Mouse (Mus musculus) heart, embryonic 11.5 days (tissue): ENCODE measurements around the gene Pi16. TPM values are rescaled to one million over a fixed set of nuclear protein-coding genes. Genes with fewer than 3 reads are reported as not detected.

ENCODE experiments used
- ATAC-seq: fragments of 200-750 bp; cut with Nextera tagmentation; replicated peaks from 2 replicates; pipeline ENCODE4 v1.8.0; 2017; ENCODE audit warnings: moderate library complexity; ENCODE audit not compliant: insufficient number of reproducible peaks, low FRiP score, low TSS enrichment
- H3K27ac ChIP-seq: fragments of 300-500 bp; sonication (generic); 2 replicates; pipeline ENCODE4 v1.5.1; 2014; ENCODE audit warnings: mild to moderate bottlenecking, low read depth, low read length
- H3K27me3 ChIP-seq: fragments of 300-500 bp; sonication (generic); 2 replicates; pipeline ENCODE4 v1.6.1; 2014; ENCODE audit warnings: mild to moderate bottlenecking, low read length, mixed read lengths; ENCODE audit not compliant: control insufficient read depth, insufficient read depth
- H3K36me3 ChIP-seq: fragments of 300-500 bp; sonication (generic); 2 replicates; pipeline ENCODE4 v1.6.1; 2014; ENCODE audit warnings: mild to moderate bottlenecking, low read length, moderate library complexity, mixed read lengths; ENCODE audit not compliant: control insufficient read depth, insufficient read depth
- H3K4me1 ChIP-seq: fragments of 300-500 bp; sonication (generic); 2 replicates; pipeline ENCODE4 v1.6.1; 2014; ENCODE audit warnings: low read length; ENCODE audit not compliant: control insufficient read depth, insufficient read depth
- H3K4me2 ChIP-seq: fragments of 300-500 bp; sonication (generic); 2 replicates; pipeline ENCODE4 v1.6.1; 2014; ENCODE audit warnings: mild to moderate bottlenecking, moderate library complexity
- H3K4me3 ChIP-seq: fragments of 300-500 bp; sonication (generic); 2 replicates; pipeline ENCODE4 v1.5.1; 2014; ENCODE audit warnings: low read depth, low read length
- H3K9ac ChIP-seq: fragments of 300-500 bp; sonication (generic); 2 replicates; pipeline ENCODE4 v1.6.1; 2014; ENCODE audit warnings: mild to moderate bottlenecking, low read depth, low read length, moderate library complexity
- H3K9me3 ChIP-seq: fragments of 300-500 bp; sonication (generic); replicated peaks from 2 replicates; pipeline ENCODE4 v1.6.1; 2016; ENCODE audit warnings: low read length; ENCODE audit not compliant: control insufficient read depth
- WGBS: fragments of 180-500 bp; shearing (Covaris S2); extraction: QIAGEN DNeasy Blood & Tissue Kit; methylation state at CpG from one replicate; pipeline ENCODE4 v1.1.7; 2014; ENCODE audit not compliant: insufficient replicate concordance; 5-methylcytosine and 5-hydroxymethylcytosine counted together
- polyA plus RNA-seq: library from polyadenylated mRNA; unstranded; fragments of >200 nt; fragmentation: Nextera tagmentation; extraction: Ambion mirVana; gene quantifications from 2 replicates; pipeline ENCODE4 v1.2.1, GENCODE M21; 2014

Gene Pi16
- polyA plus RNA-seq, 1 experiment from 2014 or later: 1.7 TPM

DNA sequence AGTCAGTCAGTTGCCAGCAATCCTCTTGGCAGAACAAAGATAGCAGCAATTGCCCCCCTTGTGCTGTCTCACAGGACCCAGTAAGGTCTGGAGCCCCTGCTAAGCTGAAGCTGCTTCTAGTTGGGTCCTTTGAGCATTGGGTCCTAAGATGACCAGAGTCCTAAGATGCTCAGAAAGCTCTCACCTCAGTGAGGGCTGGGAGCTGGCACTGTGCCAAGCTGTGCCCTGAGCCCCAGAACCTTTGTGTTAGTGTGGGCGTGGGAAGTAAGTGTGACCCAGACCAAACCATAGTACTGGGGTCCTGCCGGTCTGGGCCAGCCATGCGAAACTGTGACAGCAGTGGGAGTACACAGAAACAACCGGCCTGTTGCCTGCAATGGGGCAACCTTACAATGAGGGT is 18.2 kb upstream of the Pi16 start:
- Histone ChIP-seq H3K9ac (no peak overlapping the region), H3K4me1 (peaks cover 3% of the 10 kb centered on the region), H3K4me2 (no peak overlapping the region), H3K9me3 (no peaks in the 10 kb centered on the region), H3K4me3 (no peak overlapping the region), H3K27me3 (no peaks in the 10 kb centered on the region), H3K27ac (no peak overlapping the region), H3K36me3 (peaks cover 9% of the 10 kb centered on the region)
- WGBS: 95% methylated on average over 4 of the region's 4 CpGs
- no peak for ATAC-seq

DNA sequence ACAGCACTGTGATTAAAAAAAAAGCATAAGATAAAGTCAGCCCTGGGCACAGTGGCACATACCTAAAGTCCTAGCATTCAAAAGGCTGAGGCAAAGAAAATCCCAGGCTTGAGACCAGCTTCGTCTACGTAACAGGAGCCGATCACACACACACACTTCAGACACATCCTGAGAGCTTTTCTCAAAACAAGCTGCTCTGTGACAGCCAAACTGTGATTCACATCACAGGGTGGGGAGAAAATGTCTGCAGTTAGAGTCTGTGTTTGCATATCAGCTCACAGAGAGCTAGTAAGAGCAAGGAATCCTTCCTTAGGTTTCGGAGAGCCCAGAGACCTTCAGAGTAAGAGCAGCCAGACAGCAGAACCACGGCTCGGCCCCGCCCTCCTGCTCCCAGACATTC is 16.6 kb upstream of the Pi16 start:
- Histone ChIP-seq H3K9ac (no peak overlapping the region), H3K27ac (no peak overlapping the region), H3K4me1 (peaks cover 18% of the 10 kb centered on the region), H3K9me3 (no peaks in the 10 kb centered on the region), H3K4me3 (no peak overlapping the region), H3K4me2 (no peak overlapping the region), H3K27me3 (no peaks in the 10 kb centered on the region), H3K36me3 (peaks cover 6% of the 10 kb centered on the region)
- ATAC-seq: no peak
- WGBS: 88% methylated on average over 7 of the region's 7 CpGs

DNA sequence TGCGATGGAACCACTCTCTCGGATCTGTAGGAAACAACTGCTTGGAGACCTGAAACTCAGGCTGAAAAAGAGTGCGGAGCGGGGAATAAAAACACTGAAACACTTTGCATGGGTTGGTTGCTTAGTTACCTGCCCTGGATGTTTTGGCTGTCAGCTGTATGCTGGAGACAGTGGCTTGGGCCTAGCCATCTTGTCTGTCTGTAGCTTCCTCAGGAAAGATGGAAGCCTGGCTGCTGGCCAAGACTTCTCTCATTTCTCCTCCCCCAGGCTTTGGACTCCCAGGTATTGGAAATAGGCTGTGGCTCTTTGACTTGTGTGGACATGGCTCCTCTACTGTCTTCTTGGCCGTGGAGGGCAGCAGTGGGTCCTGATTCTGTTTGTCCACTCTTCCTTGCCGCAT is 16.1 kb upstream of the Pi16 start:
- Histone ChIP-seq H3K9me3 (no peaks in the 10 kb centered on the region), H3K4me2 (no peak overlapping the region), H3K27me3 (no peaks in the 10 kb centered on the region), H3K9ac (no peak overlapping the region), H3K36me3 (peaks cover 6% of the 10 kb centered on the region), H3K4me1 (peaks cover 18% of the 10 kb centered on the region), H3K4me3 (no peak overlapping the region), H3K27ac (no peak overlapping the region)
- 91% methylated on average over 6 of the region's 6 CpGs for WGBS
- ATAC-seq: no peak

DNA sequence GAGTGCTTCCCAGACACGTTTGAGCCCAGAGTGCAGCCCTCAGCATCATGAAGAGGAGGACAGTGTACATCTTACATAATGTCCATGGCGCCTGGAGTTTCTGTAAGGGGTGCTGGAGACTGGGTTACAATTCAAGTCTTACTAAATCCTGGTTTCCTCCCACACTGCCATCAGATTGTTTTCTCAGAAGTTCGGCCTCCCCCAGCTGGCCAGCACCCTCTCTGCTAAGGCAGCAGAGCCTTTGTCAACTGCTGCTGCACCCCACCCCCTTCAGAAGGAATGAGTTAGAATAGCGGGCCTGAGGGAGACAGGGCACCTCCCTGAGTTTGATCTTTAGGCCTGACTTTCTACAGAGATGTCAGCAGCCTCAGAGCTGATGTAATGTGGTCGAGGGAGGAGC is 15.3 kb upstream of the Pi16 start:
- no peak for ATAC-seq
- H3K27ac ChIP-seq: peak overlapping the region; percentile 36
- no peak overlapping the region for H3K9ac ChIP-seq
- H3K27me3 ChIP-seq: no peaks in the 10 kb centered on the region
- no peak overlapping the region for H3K4me2 ChIP-seq
- peaks cover 18% of the 10 kb centered on the region for H3K4me1 ChIP-seq
- H3K4me3 ChIP-seq: no peak overlapping the region
- H3K36me3 ChIP-seq: peaks cover 6% of the 10 kb centered on the region
- WGBS: 59% methylated on average over 5 of the region's 5 CpGs
- H3K9me3 ChIP-seq: no peaks in the 10 kb centered on the region

DNA sequence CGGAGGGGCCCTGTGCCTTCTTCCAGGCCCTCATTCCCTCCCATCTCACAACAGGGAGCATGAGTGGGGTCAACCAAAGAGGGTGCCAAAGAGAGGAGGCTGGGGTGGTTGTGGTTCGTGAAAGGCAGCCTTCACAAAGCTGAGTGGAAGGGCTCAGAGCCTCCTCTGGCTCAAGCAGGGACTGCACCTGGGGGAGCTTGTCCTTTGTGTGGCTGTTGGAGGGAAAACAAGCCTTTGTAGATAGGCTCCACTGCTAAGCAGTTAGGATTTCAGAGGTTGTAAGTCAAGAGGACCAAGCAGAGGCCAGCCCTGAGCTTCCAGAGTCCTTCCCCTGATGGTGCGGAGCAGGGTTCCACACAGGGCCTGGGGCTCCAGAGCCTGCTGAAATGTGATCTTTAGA is 14.4 kb upstream of the Pi16 start:
- 71% methylated on average over 3 of the region's 3 CpGs for WGBS
- no peak overlapping the region for H3K4me3 ChIP-seq
- ATAC-seq: no peak
- H3K4me2 ChIP-seq: no peak overlapping the region
- peaks cover 18% of the 10 kb centered on the region for H3K4me1 ChIP-seq
- no peaks in the 10 kb centered on the region for H3K27me3 ChIP-seq
- peak overlapping the region; percentile 39; the same call in 1 of the 2 replicates for H3K9ac ChIP-seq
- no peak overlapping the region for H3K27ac ChIP-seq
- H3K9me3 ChIP-seq: no peaks in the 10 kb centered on the region
- H3K36me3 ChIP-seq: peaks cover 6% of the 10 kb centered on the region

DNA sequence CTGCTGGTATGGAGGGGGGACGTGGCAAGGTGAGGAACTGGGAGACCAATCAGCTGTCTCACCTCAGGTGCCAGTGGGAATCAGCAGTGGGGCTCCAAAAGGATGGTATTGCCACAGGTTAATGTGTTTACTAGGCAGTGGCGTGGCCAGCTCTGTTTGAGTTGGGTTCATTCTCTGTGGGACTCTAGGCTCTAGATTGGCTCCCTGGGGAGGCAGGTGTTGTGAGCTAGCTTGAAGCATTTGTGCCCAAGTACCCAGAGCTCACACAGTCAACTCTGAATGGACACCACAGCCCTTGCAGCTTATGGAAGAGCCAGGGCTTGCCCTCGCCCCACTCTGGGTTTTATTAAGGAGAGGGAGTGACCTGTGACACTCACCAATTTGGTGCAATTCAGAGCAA is 13.6 kb upstream of the Pi16 start:
- no peak overlapping the region for H3K4me3 ChIP-seq
- no peaks in the 10 kb centered on the region for H3K27me3 ChIP-seq
- H3K36me3 ChIP-seq: peaks cover 6% of the 10 kb centered on the region
- no peak for ATAC-seq
- no peak overlapping the region for H3K4me2 ChIP-seq
- WGBS: 82% methylated on average over 3 of the region's 3 CpGs
- peaks cover 18% of the 10 kb centered on the region for H3K4me1 ChIP-seq
- no peaks in the 10 kb centered on the region for H3K9me3 ChIP-seq
- no peak overlapping the region for H3K27ac ChIP-seq
- H3K9ac ChIP-seq: no peak overlapping the region

DNA sequence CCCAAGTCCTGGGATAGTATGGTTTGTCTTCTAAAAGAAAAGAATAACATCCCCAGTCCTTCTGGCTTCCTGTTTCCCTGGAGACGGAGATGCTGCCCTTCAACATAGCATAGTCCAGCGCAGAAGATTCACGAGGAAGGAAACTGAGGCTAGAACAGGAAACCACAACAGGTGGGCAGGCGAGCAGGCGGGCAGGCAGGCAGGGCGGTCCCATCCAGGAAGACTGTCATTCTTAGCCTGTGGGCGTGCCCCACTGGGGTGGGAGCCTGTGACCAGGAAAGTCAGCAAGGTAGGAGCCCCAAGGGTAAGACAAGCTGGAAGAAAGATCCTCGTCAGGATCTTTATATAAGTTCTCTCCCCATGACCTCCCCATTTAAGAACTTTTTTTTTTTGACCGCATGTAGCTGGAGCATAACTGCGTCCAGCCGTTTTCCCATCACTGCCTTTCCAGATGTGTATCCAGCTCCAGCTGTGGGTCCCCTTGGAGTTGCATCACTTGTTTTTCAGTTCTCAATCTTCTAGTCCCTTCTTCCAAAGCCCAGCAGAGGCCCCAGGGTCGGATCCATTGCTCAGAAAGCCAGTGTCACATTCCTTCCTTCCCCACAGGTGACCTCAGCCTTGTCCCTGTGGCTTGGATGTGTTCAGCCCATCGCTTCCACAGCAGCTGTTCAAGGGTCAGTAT is 13.0 kb upstream of the Pi16 start:
- Histone ChIP-seq H3K27ac (no peak overlapping the region), H3K9ac (no peak overlapping the region), H3K4me1 (peaks cover 18% of the 10 kb centered on the region), H3K36me3 (peaks cover 6% of the 10 kb centered on the region), H3K4me2 (no peak overlapping the region), H3K9me3 (no peaks in the 10 kb centered on the region), H3K27me3 (no peaks in the 10 kb centered on the region), H3K4me3 (no peak overlapping the region)
- ATAC-seq: no peak
- WGBS: 56% methylated on average over 13 of the region's 13 CpGs

DNA sequence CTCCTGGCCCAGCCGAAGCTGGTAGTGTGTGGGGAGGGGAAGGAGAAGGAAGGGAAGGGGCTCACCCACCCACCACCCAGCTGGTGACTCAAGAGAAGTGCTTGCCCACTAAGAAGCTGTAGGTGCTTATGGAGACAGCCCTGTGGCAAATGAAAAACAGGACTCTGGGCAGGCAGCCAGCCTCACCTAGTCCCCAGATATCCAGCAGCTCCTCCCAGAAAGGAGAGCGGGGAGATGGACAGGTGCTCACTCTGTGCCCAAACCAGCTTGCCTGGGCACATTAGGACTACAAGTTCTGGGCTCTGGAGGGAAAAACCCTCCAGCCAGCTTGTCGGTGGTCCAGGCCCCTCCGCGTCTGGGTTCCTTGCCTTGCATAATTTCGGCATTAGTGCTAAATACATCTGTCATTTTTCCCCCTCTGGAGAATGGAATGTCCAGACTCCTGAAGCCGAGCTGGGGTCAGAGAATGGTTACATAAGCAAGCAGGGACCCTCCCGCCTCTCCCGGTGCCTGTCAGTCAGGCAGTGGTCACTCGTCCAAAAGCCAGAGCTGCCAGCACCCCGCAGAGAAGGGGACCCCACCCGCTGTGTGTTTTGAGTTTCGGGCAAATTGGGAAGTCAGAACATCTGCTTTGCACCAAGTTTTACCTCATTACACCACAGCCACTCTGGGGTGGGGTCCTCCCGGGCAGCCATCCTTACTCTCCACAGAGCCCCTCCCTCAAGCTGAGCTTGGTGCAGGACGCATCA is 12.2 kb upstream of the Pi16 start:
- no peak overlapping the region for H3K9ac ChIP-seq
- 16% methylated on average over 15 of the region's 15 CpGs for WGBS
- H3K27ac ChIP-seq: no peak overlapping the region
- no peaks in the 10 kb centered on the region for H3K27me3 ChIP-seq
- ATAC-seq: no peak
- no peak overlapping the region; the same call in 1 of the 2 replicates for H3K4me2 ChIP-seq
- peaks cover 4% of the 10 kb centered on the region for H3K36me3 ChIP-seq
- no peak overlapping the region for H3K4me3 ChIP-seq
- H3K4me1 ChIP-seq: peaks cover 18% of the 10 kb centered on the region
- no peaks in the 10 kb centered on the region for H3K9me3 ChIP-seq

DNA sequence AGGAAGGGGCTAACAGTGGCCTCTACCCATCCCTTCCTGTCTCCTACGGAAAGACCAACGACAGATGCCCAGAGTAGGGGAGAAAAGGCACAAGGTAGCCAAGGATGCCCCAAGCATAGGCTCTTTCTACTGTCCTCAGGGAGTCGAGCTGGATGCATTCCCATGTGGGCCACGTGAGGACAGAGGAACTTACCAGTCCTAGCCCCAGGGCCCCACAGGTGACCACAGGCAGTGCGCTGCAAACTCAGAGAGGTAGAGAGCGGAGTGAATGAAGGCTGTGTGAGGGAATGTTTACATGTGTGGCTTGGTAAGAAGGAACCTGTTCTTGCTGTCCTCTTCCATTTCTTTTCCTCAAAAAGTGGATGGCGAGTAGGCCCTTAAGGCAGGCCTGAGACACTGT is 11.6 kb upstream of the Pi16 start:
- Histone ChIP-seq H3K4me2 (no peak overlapping the region), H3K4me1 (peaks cover 18% of the 10 kb centered on the region), H3K4me3 (no peak overlapping the region), H3K27ac (no peak overlapping the region), H3K27me3 (no peaks in the 10 kb centered on the region), H3K9me3 (no peaks in the 10 kb centered on the region), H3K9ac (no peak overlapping the region), H3K36me3 (no peaks in the 10 kb centered on the region; the same call in 1 of the 2 replicates)
- 45% methylated on average over 7 of the region's 7 CpGs for WGBS
- ATAC-seq: no peak
